Mouse (Mus musculus) cerebellum, postnatal 36 days (tissue): ENCODE measurements around the gene Larp4.
"Not testable (repeated sequence)": the region's sequence is repeated elsewhere in the genome, so short reads cannot be mapped to it uniquely, and the experiment has no call there.

ENCODE experiments used
- DNase-seq, 2 experiments: peaks; one replicate each; pipeline ENCODE4 v3.0.0; 2021 to 2022; ENCODE audit warnings: mixed read lengths in 2 of 2

Larp4 gene

GRCm38 (mm10) chr15:99969765-99970164 is at the start of gene Larp4:
Larp4 (plus strand) TSS chr15:99970065.
- DNase-seq: not testable (repeated sequence)

- DNase-seq: no peak
Measured at GRCm38 (mm10) chr15:99931231-99931630, 38.6 kb upstream of the Larp4 start.

GRCm38 (mm10) chr15:99934501-99934900 is 35.4 kb upstream of the Larp4 start:
- DNase-seq: no peak

- no peak for DNase-seq
Measured at GRCm38 (mm10) chr15:99936659-99937058, 33.2 kb upstream of the Larp4 start.

GRCm38 (mm10) chr15:99937841-99938240 is 32.0 kb upstream of the Larp4 start:
- no peak for DNase-seq

GRCm38 (mm10) chr15:99940426-99940825 is 29.4 kb upstream of the Larp4 start:
- DNase-seq: no peak

- DNase-seq: no peak
Measured at GRCm38 (mm10) chr15:99940970-99941630, 28.8 kb upstream of the Larp4 start.

- DNase-seq: no peak
Measured at GRCm38 (mm10) chr15:99955324-99955723, 14.5 kb upstream of the Larp4 start.

- DNase-seq: no peak
Measured at GRCm38 (mm10) chr15:99965103-99965775, 4.6 kb upstream of the Larp4 start.

GRCm38 (mm10) chr15:99966961-99967360 is 2.9 kb upstream of the Larp4 start, which contains the start of gene Fam186a:
Fam186a (minus strand) TSS chr15:99967061.
- no peak for DNase-seq

GRCm38 (mm10) chr15:99970606-99971005 is 741 bp downstream of the Larp4 start:
- DNase-seq: no peak

GRCm38 (mm10) chr15:99972361-99972988 is 2.6 kb downstream of the Larp4 start:
- DNase-seq: peak; percentile 93 to 95

GRCm38 (mm10) chr15:99972989-99973911 is 3.4 kb downstream of the Larp4 start:
- DNase-seq: peak; percentile 14 to 19

GRCm38 (mm10) chr15:99974476-99975220 is 4.8 kb downstream of the Larp4 start:
- DNase-seq: no peak

GRCm38 (mm10) chr15:99976121-99976520 is 6.3 kb downstream of the Larp4 start:
- not testable (repeated sequence) for DNase-seq

GRCm38 (mm10) chr15:99979266-99979665 is 9.4 kb downstream of the Larp4 start:
- DNase-seq: no peak

- no peak for DNase-seq
Measured at GRCm38 (mm10) chr15:99979715-99980114, 9.8 kb downstream of the Larp4 start.

GRCm38 (mm10) chr15:99993100-99993499 is 23.2 kb downstream of the Larp4 start:
- no peak for DNase-seq

GRCm38 (mm10) chr15:99997114-99997804 is 27.4 kb downstream of the Larp4 start:
- no peak for DNase-seq

- DNase-seq: no peak
Measured at GRCm38 (mm10) chr15:99999390-99999789, 29.5 kb downstream of the Larp4 start.

GRCm38 (mm10) chr15:100004677-100005273 is 34.9 kb downstream of the Larp4 start:
- DNase-seq: no peak
